Mouse (Mus musculus) intestine, embryonic 15.5 days (tissue): ENCODE results near the gene Gm5916. TPM values are rescaled to one million over a fixed set of nuclear protein-coding genes. Genes with fewer than 3 reads are reported as not detected.

Source experiments
- ATAC-seq: fragments of 200-750 bp; cut with Nextera tagmentation; 2 replicates; pipeline ENCODE4 v1.8.0; 2017; ENCODE audit warnings: moderate TSS enrichment, moderate library complexity
- H3K27ac ChIP-seq: fragments of 300-500 bp; sonication (generic); 2 replicates; pipeline ENCODE4 v1.5.1; 2015; ENCODE audit warnings: mild to moderate bottlenecking, inconsistent platforms
- H3K27me3 ChIP-seq: fragments of 300-500 bp; sonication (generic); replicated peaks from 2 replicates; pipeline ENCODE4 v1.6.1; 2015; ENCODE audit warnings: inconsistent platforms
- H3K36me3 ChIP-seq: fragments of 300-500 bp; sonication (generic); 2 replicates; pipeline ENCODE4 v1.6.1; 2015; ENCODE audit warnings: inconsistent platforms
- H3K4me1 ChIP-seq: fragments of 300-500 bp; sonication (generic); replicated peaks from 2 replicates; pipeline ENCODE4 v1.6.1; 2015; ENCODE audit warnings: inconsistent platforms
- H3K4me2 ChIP-seq: fragments of 300-500 bp; sonication (generic); replicated peaks from 2 replicates; pipeline ENCODE4 v1.6.1; 2015; ENCODE audit warnings: mild to moderate bottlenecking, inconsistent platforms
- H3K4me3 ChIP-seq: fragments of 300-500 bp; sonication (generic); replicated peaks from 2 replicates; pipeline ENCODE4 v1.5.1; 2015; ENCODE audit warnings: inconsistent platforms
- H3K9ac ChIP-seq: fragments of 300-500 bp; sonication (generic); 2 replicates; pipeline ENCODE4 v1.6.1; 2015; ENCODE audit warnings: inconsistent platforms
- H3K9me3 ChIP-seq: fragments of 300-500 bp; sonication (generic); 2 replicates; pipeline ENCODE4 v1.6.1; 2016; ENCODE audit warnings: inconsistent platforms
- WGBS: fragments of 180-500 bp; shearing (Covaris S2); methylation state at CpG from one replicate; pipeline ENCODE4 v1.1.7; 2015; 5-methylcytosine and 5-hydroxymethylcytosine counted together
- polyA plus RNA-seq: library from polyadenylated mRNA; unstranded; fragments of >200 nt; fragmentation: Nextera tagmentation; extraction: Ambion mirVana; gene quantifications from 2 replicates; pipeline ENCODE4 v1.2.1, GENCODE M21; 2015

Gene Gm5916
- not detected in 2 replicates for polyA plus RNA-seq

DNA sequence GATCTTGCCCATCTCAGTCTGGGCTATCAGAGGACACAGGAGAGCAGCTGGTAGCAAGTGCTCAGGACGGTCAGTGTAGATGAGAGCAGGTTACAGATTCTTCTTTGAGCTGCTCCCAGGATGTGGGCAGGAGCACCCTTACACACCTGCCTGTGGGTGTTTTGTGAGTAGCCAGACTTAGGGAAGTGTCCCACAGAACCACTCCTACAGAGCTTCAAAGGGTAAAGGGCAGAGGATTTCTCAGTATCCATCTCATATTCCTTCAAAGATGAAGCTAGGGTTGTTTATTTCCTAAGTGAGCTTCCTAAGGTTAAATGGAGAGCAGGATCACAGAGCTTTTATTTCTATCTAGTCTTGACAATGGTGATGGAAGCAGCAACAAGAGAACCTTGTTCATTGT, at the start of gene Gm5916:
Gene Gm5916, minus strand, starts transcription at position 101 of the 400 bp plus-strand sequence.
- no peak within 1 kb of the TSS for H3K27ac ChIP-seq
- H3K9ac ChIP-seq: no peak within 1 kb of the TSS
- WGBS: 79% methylated on average over 1 of the region's 1 CpGs
- no peaks in the 10 kb centered on the region for H3K36me3 ChIP-seq
- H3K9me3 ChIP-seq: no peaks in the 10 kb centered on the region
- H3K4me3 ChIP-seq: no peak within 1 kb of the TSS
- H3K27me3 ChIP-seq: no peaks in the 10 kb centered on the region
- no peak within 1 kb of the TSS for H3K4me2 ChIP-seq
- no peaks in the 10 kb centered on the region for H3K4me1 ChIP-seq
- no peak for ATAC-seq

Other genes starting within 250 kb of the Gm5916 start
- gene 9230113P08Rik, start 220.4 kb downstream of the Gm5916 start, polyA plus RNA-seq: not detected in 2 replicates